Mouse (Mus musculus) cerebellum, postnatal 14 days (tissue): ENCODE results near the gene Jsrp1.

Experiments
- DNase-seq, 2 experiments: peaks; one replicate each; pipeline ENCODE4 v3.0.0; 2021; ENCODE audit warnings: mixed read lengths in 2 of 2

Jsrp1 gene

GRCm38 (mm10) chr10:80808099-80808984 lies 5.0 kb downstream of the Jsrp1 start:
- peak in 1 of 2 experiments; percentile 16 for DNase-seq

- DNase-seq: peak; percentile 88 to 90
Measured at GRCm38 (mm10) chr10:80807057-80807627, 6.2 kb downstream of the Jsrp1 start.

DNA sequence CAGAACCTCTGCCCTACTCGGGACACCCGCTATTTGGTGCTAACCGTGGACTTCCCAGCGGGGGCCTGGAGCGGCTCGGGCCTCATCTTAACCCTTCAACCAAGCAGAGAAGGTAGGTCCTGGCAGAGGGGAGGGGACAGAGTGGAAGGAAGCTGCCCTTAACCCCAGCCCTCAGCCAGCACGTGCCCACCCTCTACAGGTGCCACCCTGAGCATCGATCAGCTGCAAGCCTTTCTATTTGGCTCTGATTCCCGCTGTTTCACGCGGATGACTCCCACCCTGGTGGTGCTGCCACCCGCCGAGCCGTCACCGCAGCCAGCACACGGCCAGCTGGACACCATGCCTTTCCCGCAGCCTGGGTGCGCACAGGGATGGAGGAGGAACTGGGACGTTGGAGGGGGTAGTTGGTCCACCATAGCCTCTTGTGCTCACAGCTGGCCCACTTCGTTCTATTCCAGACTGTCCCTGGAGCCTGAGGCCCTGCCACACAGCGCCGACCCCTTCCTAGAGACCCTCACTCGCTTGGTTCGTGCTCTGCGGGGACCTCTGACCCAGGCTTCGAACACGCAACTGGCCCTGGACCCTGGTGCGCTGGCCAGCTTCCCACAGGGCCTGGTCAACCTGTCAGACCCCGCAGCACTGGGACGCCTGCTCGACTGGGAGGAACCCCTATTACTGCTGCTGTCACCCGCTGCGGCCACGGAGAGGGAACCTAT lies 6.8 kb downstream of the Jsrp1 start:
- peak; percentile 36 to 63 for DNase-seq

- DNase-seq: peak; percentile 92 to 97
Measured at GRCm38 (mm10) chr10:80805925-80806324, 7.4 kb downstream of the Jsrp1 start.

- peak in 1 of 2 experiments; percentile 34 for DNase-seq
Measured at GRCm38 (mm10) chr10:80805322-80805721, 8.0 kb downstream of the Jsrp1 start.

DNA sequence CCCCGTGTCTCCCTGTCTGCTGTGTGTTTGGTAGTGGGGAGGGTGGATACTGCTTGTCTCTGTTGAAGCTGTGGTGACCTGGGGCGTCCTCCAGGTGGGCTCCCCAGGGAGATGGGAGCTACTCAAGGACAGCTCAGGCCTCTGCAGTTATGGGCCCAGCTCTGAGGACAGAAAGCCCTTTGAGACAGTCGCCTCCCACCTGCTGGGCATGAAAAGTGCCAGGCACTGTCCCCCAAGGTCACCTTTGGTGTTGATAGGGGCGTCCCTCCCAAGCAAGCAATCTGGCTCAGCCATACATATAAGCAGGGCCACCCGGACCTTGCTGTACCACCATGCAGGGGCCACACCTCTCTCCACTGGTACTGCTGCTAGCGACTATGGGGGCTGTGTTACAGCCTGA lies 8.4 kb downstream of the Jsrp1 start, which contains the start of gene Amh:
Amh (plus strand) TSS at position 328 of the 400 bp plus-strand sequence.
- DNase-seq: no peak

- DNase-seq: no peak
Measured at GRCm38 (mm10) chr10:80804340-80804739, 9.0 kb downstream of the Jsrp1 start.

DNA sequence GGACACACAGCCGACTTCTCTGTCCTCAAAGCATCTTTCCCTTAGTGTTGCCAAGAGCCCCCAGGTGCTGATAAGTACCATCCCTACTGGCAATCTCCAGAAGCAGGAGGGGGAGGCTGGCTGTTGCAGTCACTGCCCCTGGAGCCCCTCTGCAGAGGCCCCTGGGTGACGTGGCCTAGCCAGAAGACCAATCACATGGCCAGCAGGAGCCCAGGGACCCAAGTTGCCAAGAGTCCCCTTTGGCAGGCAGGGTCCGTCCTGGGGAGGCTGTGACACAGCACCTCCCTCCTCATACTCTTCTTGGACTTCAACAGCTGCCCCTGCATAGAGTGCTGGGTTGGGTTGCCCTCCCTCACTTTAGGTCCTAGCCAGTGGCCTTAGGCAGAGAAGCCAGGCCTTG lies 10.3 kb downstream of the Jsrp1 start:
- DNase-seq: no peak

DNA sequence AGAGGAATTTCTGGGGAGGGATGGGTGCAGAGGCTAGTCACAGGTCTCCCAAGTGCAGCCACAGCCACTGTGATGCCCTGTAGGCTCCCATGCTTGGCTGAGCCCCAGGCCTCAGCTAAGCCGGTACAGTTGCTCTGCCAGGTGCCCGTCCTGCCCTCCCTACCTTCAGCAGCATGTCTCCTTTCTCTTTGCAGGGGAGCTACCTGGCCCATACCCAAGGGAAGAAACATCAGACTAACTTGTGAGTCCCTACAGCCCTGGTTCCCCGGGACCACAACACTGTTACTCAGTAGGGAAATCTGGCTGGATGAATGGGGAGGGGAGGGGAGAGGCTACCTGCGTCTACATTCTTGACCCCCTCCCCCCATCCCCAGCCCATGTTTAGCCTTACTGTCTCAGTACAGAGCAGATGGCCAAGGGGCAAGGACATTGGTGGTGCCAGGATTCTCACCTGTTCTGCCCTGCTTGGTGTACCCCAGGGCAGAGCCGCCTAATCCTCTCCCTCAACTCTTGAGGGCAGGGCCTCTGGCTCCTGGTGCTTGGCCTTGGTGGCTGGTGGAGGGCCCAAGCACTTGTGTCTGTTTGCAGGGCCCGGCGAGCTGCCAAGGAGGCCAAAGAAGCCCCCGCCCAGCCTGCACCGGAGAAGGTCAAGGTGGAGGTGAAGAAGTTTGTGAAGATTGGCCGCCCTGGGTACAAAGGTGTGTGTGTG lies 10.9 kb downstream of the Jsrp1 start:
- no peak for DNase-seq

DNA sequence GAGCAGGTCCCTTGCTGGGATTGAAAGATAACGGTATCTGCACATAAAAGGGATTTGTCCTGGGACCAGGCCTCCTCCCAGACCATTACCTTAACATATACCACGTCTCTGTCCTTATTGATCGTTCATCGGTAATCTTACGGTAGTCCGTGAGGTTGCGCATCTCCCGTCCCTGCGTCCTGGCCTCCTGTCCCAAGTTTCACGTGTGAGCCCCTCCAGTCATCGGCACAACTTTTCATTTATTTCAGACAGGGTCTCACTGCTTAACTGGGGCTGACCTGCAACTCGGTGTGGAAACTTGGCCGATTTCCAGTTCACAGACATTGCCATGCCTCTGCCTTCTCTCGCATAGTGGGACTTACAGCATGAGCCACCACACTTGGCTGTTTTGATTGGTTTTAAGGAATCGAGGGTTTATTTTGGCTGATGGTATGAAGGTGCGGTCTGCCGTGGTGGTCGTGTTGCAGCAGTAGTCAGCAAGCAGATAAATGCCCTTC lies 14.2 kb downstream of the Jsrp1 start:
- no peak for DNase-seq

DNA sequence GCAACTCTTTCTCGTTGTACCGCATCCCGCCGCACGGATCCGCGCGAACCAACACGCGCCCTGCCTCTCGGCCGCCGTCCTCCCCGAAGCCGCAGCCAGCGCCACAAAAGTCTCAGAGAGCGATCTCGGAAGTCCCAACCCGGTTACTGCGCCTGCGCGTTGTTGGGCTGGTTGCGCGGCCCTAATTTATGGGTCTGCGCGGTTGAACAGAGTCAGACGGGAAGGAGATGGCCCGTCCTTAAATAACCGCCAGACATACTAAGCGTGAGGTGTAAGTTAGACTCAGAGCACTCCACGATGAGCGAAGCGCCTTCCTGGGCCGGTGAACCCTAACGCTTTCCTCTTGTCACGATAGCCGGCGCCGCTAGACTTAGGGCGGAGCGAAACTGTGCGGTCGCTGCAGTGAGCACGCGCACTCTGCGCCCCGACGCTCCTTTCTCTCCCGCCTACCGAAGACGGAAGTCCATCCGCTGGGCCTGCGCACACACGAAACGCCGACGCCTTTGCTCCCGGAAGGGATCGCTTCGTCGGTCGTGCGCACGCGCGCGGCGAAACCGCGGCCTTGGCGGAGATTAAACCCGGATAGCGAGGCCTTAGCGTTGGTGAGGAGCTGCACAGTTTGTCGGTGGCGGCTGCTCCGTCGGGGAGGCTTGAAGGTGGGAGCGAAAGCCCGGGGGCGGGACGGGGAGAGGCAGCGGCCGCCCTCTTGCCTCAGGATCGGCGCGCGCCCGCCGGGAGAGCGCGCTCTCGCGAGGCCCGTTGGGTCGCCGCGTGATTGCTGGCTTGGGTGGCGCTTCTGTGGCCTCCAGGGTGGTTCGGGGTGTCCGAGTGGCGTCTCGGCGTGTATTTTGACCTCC lies 14.9 kb downstream of the Jsrp1 start, which contains the start of the genes Sf3a2 and Plekhj1:
Sf3a2 (plus strand) TSS at position 49 of the 857 bp plus-strand sequence.
Plekhj1 (minus strand) TSS at position 477 of the 857 bp plus-strand sequence.
- DNase-seq: peak; percentile 98

DNA sequence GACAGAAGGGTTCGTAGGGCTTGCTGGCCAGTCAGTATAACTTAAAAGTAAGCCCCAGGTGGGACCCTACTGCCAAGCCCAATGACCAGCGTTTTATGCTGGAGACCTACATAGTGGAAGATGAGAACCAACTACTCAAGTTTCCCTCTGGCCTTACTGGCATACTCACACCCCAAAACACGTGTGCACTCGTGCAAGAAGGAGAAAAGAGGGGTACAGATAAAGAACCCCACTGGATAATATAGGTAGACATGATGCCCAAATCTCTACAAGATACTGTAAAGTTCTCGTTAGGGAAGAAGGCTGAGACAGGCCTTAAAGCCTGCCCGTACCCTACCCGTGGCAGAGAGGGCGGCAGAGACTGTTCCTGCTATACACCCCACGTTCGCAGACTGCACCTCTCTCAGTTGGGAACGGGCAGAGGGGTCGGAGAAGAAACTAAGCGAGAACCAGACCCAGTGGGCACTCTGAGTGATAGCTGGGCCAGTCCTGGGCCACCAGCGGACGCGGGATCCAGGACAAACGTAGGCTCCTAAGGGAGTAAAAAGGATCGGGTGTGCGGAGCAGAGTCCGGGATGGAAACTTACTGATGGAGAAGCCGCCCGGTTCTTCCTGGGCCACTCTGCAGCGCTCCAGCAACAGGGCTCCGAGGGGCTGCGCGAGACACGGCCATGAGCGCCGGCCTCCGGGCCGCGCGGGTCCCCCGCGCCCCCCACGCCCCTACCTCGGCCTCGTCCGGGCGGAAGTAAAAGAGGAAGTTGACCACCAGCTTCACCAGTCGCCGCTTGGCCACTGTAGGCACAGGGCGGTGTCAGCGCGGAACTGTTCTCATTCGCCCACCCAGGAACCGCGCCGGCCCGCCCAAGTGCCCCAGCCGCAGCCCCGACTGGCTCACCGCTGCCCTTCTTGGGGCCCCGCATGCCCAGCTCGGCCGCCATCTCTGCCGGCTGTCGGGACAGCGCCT lies 15.8 kb downstream of the Jsrp1 start:
- DNase-seq: no peak

DNA sequence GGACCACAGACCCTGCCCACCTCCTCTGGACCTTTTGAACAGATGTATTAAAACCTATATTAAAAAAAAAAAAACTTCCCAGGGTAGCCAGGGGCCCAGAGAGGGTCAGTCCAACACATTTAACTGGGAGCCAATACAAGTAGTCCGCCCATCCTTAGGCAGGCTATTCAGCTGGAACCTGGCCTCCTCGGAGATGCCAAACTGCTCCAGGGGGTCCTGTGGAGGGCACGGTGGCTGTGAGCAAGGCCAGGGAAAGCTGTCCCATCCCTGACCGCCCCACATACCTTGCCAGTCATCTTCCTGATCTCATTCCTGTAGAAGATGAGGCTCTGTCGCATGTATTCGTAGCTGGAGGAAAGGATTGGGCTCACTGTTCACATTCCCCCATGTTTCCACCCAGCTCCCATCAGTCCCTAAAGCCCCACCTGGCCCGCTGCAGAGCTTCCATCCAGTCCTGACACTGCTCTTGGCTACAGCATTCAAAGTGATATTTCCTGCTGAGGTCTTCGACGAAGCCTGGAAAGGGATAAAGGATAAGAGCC lies 16.9 kb downstream of the Jsrp1 start:
- DNase-seq: peak; percentile 55 to 64

GRCm38 (mm10) chr10:80794750-80795149 lies 18.5 kb downstream of the Jsrp1 start:
- no peak for DNase-seq

DNA sequence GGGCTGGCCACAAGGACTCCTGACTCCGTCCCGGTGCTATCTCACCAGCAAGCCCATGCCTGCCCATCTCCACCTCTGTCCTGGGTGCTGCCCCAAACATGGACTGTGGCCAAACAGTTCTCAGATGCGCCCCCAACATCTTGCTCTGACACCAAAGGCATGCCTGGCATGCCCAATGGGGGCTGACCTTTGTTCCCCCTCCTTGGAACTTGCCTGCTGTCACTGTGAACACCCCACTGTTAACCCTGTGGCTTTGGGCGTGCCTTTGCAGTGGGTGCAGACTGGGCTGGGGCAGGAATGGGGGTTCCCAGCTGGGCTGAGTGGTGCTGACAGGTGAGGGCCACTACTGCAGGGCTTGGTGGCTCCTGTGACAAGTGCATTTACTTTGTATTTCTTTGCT lies 19.5 kb downstream of the Jsrp1 start:
- DNase-seq: no peak

- peak; percentile 67 to 76 for DNase-seq
Measured at GRCm38 (mm10) chr10:80793033-80793784, 20.1 kb downstream of the Jsrp1 start.

DNA sequence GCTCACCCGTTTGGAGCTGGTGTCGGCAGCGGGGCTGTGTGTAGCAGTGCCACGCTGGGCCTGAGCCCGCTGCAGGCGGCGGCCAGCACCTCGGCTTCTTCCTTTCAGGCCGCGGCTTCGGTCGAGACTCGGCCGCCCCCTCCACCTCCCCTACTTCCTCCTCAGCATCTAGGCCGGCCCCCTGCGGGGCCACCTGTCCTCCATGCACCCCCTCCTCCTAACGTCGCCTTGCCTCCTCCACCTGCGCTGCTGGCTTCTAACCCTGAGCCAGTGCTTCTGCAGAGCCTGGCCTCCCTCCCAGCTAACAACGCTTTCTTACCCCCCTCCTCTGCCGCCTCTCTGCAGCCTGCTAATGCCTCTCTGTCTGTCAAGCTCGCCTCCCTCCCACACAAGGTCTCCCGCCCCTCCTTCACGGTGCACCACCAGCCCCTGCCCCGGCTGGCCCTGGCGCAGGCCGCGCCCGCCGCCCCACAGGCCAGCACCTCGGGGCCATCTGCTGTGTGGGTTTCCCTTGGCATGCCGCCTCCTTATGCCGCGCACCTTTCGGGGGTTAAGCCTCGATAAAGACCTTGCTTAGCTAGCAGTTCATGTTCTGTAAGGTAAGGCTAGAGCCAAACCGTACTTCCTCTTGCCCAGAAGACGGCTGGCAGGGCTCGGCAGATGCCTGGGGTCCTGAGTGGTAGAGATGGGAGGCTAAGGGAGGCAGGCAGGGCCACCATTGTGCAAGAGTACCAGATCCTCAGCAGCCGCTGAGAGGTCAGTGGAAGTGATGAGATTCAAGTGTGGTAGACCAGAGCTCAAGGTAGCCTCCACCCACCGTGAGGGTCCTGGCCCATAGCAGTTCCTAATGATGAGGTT lies 20.9 kb downstream of the Jsrp1 start:
- DNase-seq: peak; percentile 84 to 85
